Mouse (Mus musculus) spleen, adult 12 weeks (tissue): ENCODE data around the gene Vstm2a.

Source experiments
- DNase-seq: peaks from one replicate; pipeline ENCODE4 v3.0.0; 2022; ENCODE audit warnings: low spot score

The Vstm2a gene

GRCm38 (mm10) chr11:16257473-16257921 is at the start of gene Vstm2a:
Gene Vstm2a (plus strand): TSS chr11:16257724.
- no peak for DNase-seq

GRCm38 (mm10) chr11:16257011-16257410 is 513 bp upstream of the Vstm2a start:
- DNase-seq, result no peak

- no peak for DNase-seq
These were observed 776 bp downstream of the Vstm2a start for GRCm38 (mm10) chr11:16258300-16258699.

DNA sequence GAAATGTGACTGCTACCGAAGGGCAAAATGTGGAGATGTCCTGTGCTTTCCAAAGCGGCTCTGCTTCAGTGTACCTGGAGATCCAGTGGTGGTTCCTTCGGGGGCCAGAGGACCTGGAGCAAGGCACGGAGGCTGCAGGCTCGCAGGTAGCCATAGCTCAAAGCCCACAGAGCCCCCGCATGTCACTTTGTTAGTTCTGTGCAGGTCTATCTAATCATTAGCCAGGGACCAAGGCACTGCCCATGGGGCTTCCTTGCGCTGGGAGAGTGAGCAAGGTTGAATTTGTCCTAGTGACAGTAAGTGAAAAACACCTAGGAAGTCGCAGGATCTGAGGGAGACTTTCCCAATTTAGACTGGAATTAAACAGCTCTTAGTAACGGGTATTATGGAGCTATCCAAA is 2.4 kb downstream of the Vstm2a start:
- DNase-seq, result no peak

- no peak for DNase-seq
These were observed 3.4 kb downstream of the Vstm2a start for GRCm38 (mm10) chr11:16260764-16261578.

DNA sequence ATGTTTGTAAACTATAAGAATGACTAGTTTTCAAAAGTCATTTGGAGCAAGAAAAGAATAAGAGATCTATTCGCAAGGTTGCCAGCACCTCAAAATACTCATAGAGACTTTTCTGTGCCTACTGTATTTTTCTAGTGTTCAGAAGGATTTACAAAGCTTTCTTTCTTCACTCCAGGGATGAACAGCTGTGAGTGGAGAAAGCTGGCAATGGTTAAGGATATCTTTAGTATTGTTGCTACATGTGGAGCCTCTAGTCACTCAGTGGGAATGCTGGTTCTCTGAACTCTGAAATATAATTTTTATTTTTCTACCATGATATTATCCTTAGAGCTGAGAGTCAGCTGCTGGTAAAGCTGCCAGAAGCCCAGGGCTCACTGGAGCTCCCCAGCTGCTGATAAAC is 10.9 kb downstream of the Vstm2a start:
- DNase-seq, result no peak

DNA sequence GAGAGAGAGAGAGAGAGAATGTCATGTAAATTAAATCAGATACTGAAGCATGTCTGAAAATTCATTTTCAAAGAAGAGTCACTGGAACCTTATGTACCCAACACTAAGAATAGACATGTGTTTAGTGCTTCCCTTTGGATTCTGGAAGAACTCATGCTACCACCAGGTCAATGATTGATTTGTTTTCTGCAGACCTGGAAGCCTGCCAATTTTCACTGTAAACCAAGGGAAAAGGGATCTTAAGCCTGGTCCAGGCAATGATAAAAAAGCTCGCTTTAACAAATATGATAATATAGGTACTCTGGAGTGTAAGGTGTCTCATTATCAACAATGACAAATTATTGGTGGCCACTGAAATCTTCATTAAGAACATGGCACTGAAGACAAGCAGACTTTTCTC is 32.9 kb downstream of the Vstm2a start:
- DNase-seq, result no peak

GRCm38 (mm10) chr11:16292960-16293359 is 35.4 kb downstream of the Vstm2a start:
- DNase-seq, result no peak

GRCm38 (mm10) chr11:16296521-16296920 is 39.0 kb downstream of the Vstm2a start:
- DNase-seq, result no peak

GRCm38 (mm10) chr11:16299492-16299891 is 42.0 kb downstream of the Vstm2a start:
- no peak for DNase-seq

DNA sequence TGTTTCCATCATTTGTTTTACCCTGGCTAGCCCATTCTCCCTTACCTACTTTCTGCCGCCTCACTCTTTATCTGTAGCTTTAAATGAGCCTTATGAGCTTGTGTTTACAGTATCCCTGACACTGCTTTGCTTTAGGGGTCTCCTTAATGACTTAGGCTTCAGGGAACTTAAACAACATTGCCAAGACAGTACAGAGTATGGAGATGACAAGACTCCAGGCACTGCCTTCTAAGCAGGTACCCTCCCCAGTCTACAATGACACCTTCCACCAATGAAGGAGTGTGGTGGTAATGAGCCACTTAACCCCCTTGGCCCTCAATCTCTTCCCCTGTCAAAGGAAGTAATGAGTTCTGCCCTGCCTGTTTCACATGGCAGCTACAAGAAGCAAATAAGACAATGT is 42.4 kb downstream of the Vstm2a start:
- no peak for DNase-seq

DNA sequence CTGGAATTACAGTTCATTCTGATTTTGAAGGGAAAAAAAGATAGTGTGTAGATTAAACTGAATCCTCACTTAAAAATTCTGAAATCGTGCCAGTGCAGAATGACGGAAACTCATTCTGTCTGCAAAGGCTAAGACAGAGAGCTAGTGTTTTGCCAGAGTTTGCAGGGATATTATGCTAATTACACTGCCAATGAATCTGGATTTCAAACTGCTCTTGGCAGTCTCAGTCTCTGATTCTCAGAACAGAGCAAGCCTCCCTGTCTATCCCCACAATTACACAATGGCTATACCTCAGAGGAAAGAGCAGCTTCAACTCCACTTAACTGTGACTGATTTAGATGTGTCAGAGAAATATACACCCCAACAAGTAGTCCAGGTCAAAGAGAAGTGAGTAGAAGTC is 43.2 kb downstream of the Vstm2a start:
- no peak for DNase-seq

DNA sequence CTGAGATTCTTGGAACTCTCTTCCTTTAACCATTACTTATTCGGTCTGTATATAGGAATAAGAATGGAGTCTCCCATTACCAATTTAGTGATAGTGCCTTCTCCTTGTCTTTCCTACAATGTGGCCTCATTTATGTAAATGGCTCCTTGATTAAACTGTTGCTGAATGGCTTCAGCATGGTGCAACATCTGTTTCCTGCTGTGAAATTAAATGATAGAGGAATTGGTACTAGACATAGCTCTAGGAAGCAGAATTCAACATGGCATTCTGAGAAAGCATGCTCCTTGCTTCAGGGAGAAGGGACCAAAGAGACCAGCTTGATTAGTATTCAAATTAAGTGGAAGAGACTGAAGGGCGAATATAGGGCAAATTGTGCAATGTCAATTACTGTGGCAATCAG is 57.6 kb downstream of the Vstm2a start:
- DNase-seq, result no peak

- no peak for DNase-seq
These were observed 87.7 kb downstream of the Vstm2a start for GRCm38 (mm10) chr11:16345179-16345578.

DNA sequence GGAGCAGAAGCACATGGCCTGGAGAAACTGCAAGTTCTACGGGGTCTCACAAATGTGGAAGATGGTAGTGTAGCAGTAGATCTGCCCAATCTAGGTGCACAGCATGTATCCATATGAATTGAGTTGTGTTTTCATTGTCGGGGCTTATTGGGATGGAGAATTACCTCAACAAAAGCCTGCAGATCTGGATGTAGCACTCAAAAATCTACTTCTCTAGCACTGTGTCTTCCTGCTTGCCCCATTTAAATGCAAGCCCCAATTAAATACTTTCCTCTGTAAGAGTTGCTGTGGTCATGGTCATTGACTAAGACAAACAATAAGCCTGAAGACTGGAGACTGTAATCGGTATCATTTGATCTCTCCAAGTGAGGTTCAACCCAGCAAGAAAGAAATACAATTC is 88.2 kb downstream of the Vstm2a start:
- no peak for DNase-seq

GRCm38 (mm10) chr11:16351915-16352314 is 94.4 kb downstream of the Vstm2a start:
- no peak for DNase-seq

- no peak for DNase-seq
These were observed 96.8 kb downstream of the Vstm2a start for GRCm38 (mm10) chr11:16354356-16354755.

DNA sequence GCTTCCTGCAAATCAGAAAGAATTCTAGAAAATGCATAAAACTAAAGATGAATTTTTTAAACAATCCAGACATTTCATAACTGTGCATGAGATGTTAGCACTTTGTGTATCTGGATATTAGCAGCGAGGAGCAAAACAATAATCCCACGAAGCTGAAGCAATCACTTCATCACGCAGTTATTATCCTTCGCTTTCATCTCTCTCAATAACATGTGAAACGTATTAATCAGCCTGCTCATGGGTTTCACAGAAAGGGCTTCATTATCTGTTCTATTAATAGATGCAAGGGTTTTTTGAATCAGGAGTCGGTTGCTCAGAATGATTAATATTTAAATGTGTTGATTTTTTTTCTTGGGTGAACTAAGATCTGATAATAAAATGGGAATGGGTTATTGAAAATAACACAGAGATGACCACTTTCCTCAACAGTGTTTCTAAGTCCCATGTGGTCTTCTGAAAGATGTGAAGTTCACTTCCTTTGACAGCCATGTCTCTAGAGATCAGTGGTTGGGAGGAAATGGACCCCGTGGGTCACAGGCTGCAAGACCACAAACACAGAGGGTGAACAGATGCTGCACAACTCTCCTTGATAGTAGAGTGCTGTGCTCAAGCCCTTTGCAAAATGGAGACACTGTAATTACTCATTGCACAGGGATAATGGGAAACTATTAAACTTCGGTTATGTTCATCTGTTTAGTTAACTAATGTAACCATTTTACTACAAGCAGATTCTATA is 109.5 kb downstream of the Vstm2a start:
- DNase-seq, result no peak

GRCm38 (mm10) chr11:16403627-16404026 is 146.1 kb downstream of the Vstm2a start:
- DNase-seq, result no peak

- DNase-seq, result no peak
These were observed 154.2 kb downstream of the Vstm2a start for GRCm38 (mm10) chr11:16411736-16412135.

DNA sequence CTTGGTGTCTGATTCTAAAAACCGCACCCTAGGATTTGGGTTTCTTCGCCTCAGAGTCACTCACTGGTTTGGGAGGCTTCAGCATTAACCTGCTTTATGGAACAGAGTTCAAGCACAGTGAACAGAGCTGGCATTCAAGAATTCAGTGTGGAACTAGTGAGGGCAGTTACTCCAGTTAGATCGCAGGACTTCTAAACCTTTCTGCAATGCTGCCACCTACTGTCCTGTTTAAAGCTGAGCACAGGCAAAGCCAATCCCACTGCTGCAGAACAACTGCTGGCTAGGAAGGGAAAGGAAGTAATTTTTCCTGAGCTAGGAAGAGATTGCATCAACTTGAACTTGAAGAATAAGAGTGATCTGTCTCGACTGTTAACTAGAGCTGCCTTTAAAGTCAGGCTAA is 155.1 kb downstream of the Vstm2a start:
- DNase-seq, result no peak

- DNase-seq, result no peak
These were observed 155.6 kb downstream of the Vstm2a start for GRCm38 (mm10) chr11:16413077-16413644.
